Mouse (Mus musculus): ENCODE data around the gene Tff2. TPM values are rescaled to one million over a fixed set of nuclear protein-coding genes. Genes with fewer than 3 reads are reported as not detected.

Gene Tff2
- total and polyA plus RNA-seq, 3 experiments, result not detected

DNA sequence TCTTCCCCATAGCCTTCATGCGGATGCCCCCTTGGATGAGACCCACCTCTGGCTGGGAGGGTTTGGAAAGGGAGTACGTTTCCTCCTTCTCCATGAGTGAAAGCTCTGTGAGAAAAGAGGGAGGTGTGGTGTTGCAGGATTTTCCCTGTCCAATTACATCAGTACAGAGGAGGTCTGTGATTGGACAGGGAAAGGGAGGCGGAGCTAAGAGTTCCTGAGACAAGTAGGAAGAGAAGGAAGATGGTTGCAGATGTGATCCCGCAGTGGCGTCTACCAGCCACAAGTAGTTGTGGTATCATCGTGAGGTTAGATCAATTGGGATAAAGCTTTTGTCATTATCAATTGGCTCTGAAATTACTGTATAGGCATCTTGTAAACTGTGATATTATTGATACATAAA is 13.8 kb upstream of the Tff2 start:
- H3K4me2 ChIP-seq (ENCODE audit: insufficient read depth, low read depth, poor library complexity, severe bottlenecking), result no peak overlapping the region
- peaks cover 15% of the 10 kb centered on the region for H3K9me3 ChIP-seq (replicated peaks; ENCODE audit: low read length)
- TF ChIP-seq IRF4 (IDR thresholded peaks at IDR 0.05; ENCODE audit: low read depth, low read length) (no peak), HCFC1 (IDR thresholded peaks at IDR 0.05; ENCODE audit: low read depth, low read length) (no peak), SMC3 (IDR thresholded peaks at IDR 0.05; ENCODE audit: low read depth, low read length) (no peak), POLR2AphosphoS2 (IDR thresholded peaks at IDR 0.05; ENCODE audit: low read depth, low read length) (no peak), E2F4 (IDR thresholded peaks at IDR 0.05; ENCODE audit: insufficient replicate concordance, low read depth, low read length) (no peak), CTCF (conservative IDR thresholded peaks at IDR 0.05 in 1 of 2, IDR thresholded peaks at IDR 0.05 in 1 of 2; ENCODE audit: low read depth in 2 of 2, low read length in 2 of 2) (no peak), TBP (conservative IDR thresholded peaks at IDR 0.05; ENCODE audit: low read depth, low read length) (no peak), EP300 (IDR thresholded peaks at IDR 0.05; ENCODE audit: low read length) (no peak), PAX5 (IDR thresholded peaks at IDR 0.05; ENCODE audit: low read length) (no peak), MXI1 (IDR thresholded peaks at IDR 0.05; ENCODE audit: low read depth, low read length) (no peak), UBTF (IDR thresholded peaks at IDR 0.05; ENCODE audit: low read depth, low read length) (no peak), SIN3A (IDR thresholded peaks at IDR 0.05; ENCODE audit: low read length) (no peak), ETS1 (conservative IDR thresholded peaks at IDR 0.05; ENCODE audit: low read depth, low read length) (no peak)
- DNase-seq (ENCODE audit: extremely low read depth), result no peak
- H3K27me3 ChIP-seq (replicated peaks), result peaks cover 33% of the 10 kb centered on the region
- no peak overlapping the region for H3K4me3 ChIP-seq (replicated peaks in 1 of 3; ENCODE audit: low read depth in 2 of 3, low read length in 2 of 3, poor library complexity in 1 of 3)
- no peaks in the 10 kb centered on the region for H3K79me2 ChIP-seq (replicated peaks; ENCODE audit: control insufficient read depth, extremely low read depth, insufficient read depth, poor library complexity, severe bottlenecking)
- dilution Hi-C loops (cut with MboI; ENCODE audit: extremely low pct_ligation_motif_present, extremely low pct_unique_long_range_greater_than_20kb, low sequenced_read_pairs), result no loop called here
- in situ Hi-C loops (cut with MboI; ENCODE audit: low pct_ligation_motif_present, low pct_unique_long_range_greater_than_20kb, low sequenced_read_pairs), result no loop called here
- no peak overlapping the region for H3K9ac ChIP-seq (ENCODE audit: insufficient read depth, low read depth)
- peaks cover 13 to 14% of the 10 kb centered on the region in 2 experiments for H3K4me1 ChIP-seq (ENCODE audit: control insufficient read depth in 1 of 2, insufficient read depth in 2 of 2)
- H3K36me3 ChIP-seq (replicated peaks in 1 of 2; ENCODE audit: control insufficient read depth in 1 of 2, insufficient read depth in 1 of 2, low read length in 1 of 2), result no peaks in the 10 kb centered on the region
- H3K27ac ChIP-seq (ENCODE audit: insufficient read depth, low read depth), result no peak overlapping the region

DNA sequence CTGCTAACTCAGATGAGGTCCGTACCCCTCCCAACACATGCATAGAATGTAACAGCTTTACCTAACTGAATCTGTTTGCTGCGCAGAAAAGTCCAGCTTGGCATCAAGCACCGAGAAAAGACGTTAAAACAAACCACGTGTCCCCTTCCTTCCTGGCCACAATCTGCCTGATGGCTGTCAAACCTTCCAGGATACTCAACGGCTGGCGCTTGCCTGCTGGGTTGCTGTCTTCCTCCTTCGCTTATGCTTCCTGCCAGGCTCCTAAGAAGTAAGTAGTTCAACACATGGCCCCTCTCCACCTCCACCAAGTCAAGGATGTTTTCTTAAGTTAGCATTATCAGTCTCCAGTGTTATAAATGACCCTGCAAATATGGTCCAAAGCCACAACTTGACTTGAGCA is 9.7 kb upstream of the Tff2 start:
- dilution Hi-C loops (cut with MboI; ENCODE audit: extremely low pct_ligation_motif_present, extremely low pct_unique_long_range_greater_than_20kb, low sequenced_read_pairs) (no loop called here), in situ Hi-C loops (cut with MboI; ENCODE audit: low pct_ligation_motif_present, low pct_unique_long_range_greater_than_20kb, low sequenced_read_pairs) (no loop called here)
- peaks cover 50% of the 10 kb centered on the region for H3K27me3 ChIP-seq (replicated peaks)
- H3K9ac ChIP-seq (ENCODE audit: insufficient read depth, low read depth), result no peak overlapping the region
- H3K27ac ChIP-seq (ENCODE audit: insufficient read depth, low read depth), result no peak overlapping the region
- peaks cover 5% of the 10 kb centered on the region for H3K9me3 ChIP-seq (replicated peaks; ENCODE audit: low read length)
- TF ChIP-seq CTCF (conservative IDR thresholded peaks at IDR 0.05 in 1 of 2, IDR thresholded peaks at IDR 0.05 in 1 of 2; ENCODE audit: low read depth in 2 of 2, low read length in 2 of 2) (no peak), NRF1 (IDR thresholded peaks at IDR 0.05; ENCODE audit: low read depth, low read length) (no peak), POLR2AphosphoS2 (IDR thresholded peaks at IDR 0.05; ENCODE audit: low read depth, low read length) (no peak), EP300 (IDR thresholded peaks at IDR 0.05; ENCODE audit: low read length) (no peak), TCF12 (IDR thresholded peaks at IDR 0.05; ENCODE audit: low read depth, low read length) (no peak), MAZ (IDR thresholded peaks at IDR 0.05; ENCODE audit: low read depth, low read length) (no peak), CHD2 (IDR thresholded peaks at IDR 0.05; ENCODE audit: low read length) (no peak)
- no peaks in the 10 kb centered on the region for H3K4me1 ChIP-seq (ENCODE audit: control insufficient read depth in 1 of 2, insufficient read depth in 2 of 2)
- DNase-seq (ENCODE audit: extremely low read depth), result no peak
- no peak overlapping the region for H3K4me3 ChIP-seq (replicated peaks in 1 of 3; ENCODE audit: low read depth in 2 of 3, low read length in 2 of 3, poor library complexity in 1 of 3)
- no peak overlapping the region for H3K4me2 ChIP-seq (ENCODE audit: insufficient read depth, low read depth, poor library complexity, severe bottlenecking)
- H3K79me2 ChIP-seq (replicated peaks; ENCODE audit: control insufficient read depth, extremely low read depth, insufficient read depth, poor library complexity, severe bottlenecking), result no peaks in the 10 kb centered on the region
- H3K36me3 ChIP-seq (replicated peaks in 1 of 2; ENCODE audit: control insufficient read depth in 1 of 2, insufficient read depth in 1 of 2, low read length in 1 of 2), result no peaks in the 10 kb centered on the region
